Mouse (Mus musculus) intestine, postnatal 0 days (tissue): ENCODE measurements at regions not wholly inside any gene's neighbourhood (a gene's known extent, or its start where the extent isn't known, plus 50 kb on each side); places are given as distances from the start of the nearest gene placed in this dataset.

Experiments
- ATAC-seq: fragments of 200-750 bp; cut with Nextera tagmentation; 2 replicates; pipeline ENCODE4 v1.8.0; 2017; ENCODE audit warnings: mild to moderate bottlenecking, moderate TSS enrichment, moderate library complexity
- H3K27ac ChIP-seq: fragments of 300-500 bp; sonication (generic); 2 replicates; pipeline ENCODE4 v1.5.1; 2014; ENCODE audit warnings: mild to moderate bottlenecking, low read depth, low read length, moderate library complexity
- H3K27me3 ChIP-seq: fragments of 300-500 bp; sonication (generic); replicated peaks from 2 replicates; pipeline ENCODE4 v1.6.1; 2014; ENCODE audit warnings: low read length, mixed read lengths; ENCODE audit not compliant: control insufficient read depth, insufficient read depth
- H3K36me3 ChIP-seq: fragments of 300-500 bp; sonication (generic); 2 replicates; pipeline ENCODE4 v1.6.1; 2014; ENCODE audit warnings: mild to moderate bottlenecking, moderate library complexity; ENCODE audit not compliant: control insufficient read depth, insufficient read depth
- H3K4me1 ChIP-seq: fragments of 300-500 bp; sonication (generic); replicated peaks from 2 replicates; pipeline ENCODE4 v1.6.1; 2014; ENCODE audit warnings: antibody characterized with exemption, low read length, mixed read lengths; ENCODE audit not compliant: control insufficient read depth, insufficient read depth
- H3K4me2 ChIP-seq: fragments of 300-500 bp; sonication (generic); replicated peaks from 2 replicates; pipeline ENCODE4 v1.6.1; 2014; ENCODE audit warnings: low read depth, mild to moderate bottlenecking, moderate library complexity
- H3K4me3 ChIP-seq: fragments of 300-500 bp; sonication (generic); 2 replicates; pipeline ENCODE4 v1.5.1; 2014; ENCODE audit warnings: low read depth, low read length
- H3K9ac ChIP-seq: fragments of 300-500 bp; sonication (generic); 2 replicates; pipeline ENCODE4 v1.6.1; 2014; ENCODE audit warnings: mild to moderate bottlenecking, low read depth, low read length
- H3K9me3 ChIP-seq: fragments of 300-500 bp; sonication (generic); 2 replicates; pipeline ENCODE4 v1.6.1; 2016; ENCODE audit warnings: mixed run types; ENCODE audit not compliant: control insufficient read depth
- CTCF ChIP-seq: sonication (generic); IDR thresholded peaks from 2 replicates; pipeline ENCODE4 v1.5.1; 2016; ENCODE audit warnings: low read depth, mild to moderate bottlenecking, control low read depth, antibody characterized with exemption, moderate library complexity
- WGBS: fragments of 180-500 bp; shearing (Covaris S2); extraction: QIAGEN DNeasy Blood & Tissue Kit; methylation state at CpG from one replicate; pipeline ENCODE4 v1.1.7; 2014; 5-methylcytosine and 5-hydroxymethylcytosine counted together

DNA sequence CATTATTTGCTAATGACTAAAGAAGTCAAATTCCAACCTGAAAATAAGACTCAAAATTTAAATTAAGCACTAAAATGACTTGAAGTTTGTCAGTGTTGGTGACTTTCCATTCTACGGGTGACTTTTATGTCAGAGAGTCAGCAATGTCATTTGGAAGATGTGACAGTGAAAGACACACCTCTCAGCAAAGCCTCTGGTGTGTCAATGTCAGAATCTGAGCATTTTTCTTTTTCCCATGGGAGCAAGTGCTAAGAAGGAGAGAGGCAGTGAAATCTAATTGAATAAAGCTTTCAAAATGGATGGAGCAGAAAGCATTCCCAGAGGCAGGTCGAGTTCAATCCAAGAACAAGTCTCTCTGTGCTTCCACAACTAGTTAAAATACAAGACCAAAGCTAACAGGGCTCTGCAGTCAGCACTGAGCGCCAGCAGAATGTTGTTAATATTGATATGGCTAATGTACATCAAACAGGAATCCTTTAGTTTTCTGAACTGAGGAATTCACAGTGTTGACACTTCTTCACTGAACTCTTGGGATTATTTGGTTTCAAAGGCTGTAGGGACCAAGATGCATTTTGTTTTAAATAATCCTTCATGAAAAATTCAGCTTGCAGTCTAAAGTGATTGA, 170.4 kb upstream of the Megf9 start:
- Histone ChIP-seq H3K9ac (no peak overlapping the region), H3K4me2 (no peak overlapping the region), H3K27ac (no peak overlapping the region), H3K9me3 (no peaks in the 10 kb centered on the region), H3K4me3 (no peak overlapping the region), H3K36me3 (no peaks in the 10 kb centered on the region), H3K27me3 (no peaks in the 10 kb centered on the region), H3K4me1 (no peaks in the 10 kb centered on the region)
- 69% methylated on average over 3 of the region's 3 CpGs for WGBS
- ATAC-seq: no peak
- TF ChIP-seq CTCF: no peak

DNA sequence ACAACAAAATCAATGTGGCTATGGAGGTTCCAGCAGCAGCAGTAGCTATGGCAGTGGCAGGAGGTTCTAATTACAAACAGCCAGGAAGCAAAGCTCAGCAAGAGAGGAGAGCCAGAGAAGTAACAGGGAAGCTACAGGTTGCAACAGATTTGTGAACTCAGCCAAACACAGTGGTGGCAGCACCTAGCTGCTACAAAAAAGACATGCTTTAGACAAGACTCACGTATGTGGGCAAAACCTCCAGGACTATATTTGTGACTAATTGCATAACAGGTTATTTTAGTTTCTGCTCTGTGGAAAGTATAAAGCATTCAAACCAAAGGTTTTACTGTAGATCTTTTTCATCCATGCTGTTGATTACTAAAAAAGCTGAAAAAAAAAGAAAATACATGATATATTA, 166.1 kb upstream of the Megf9 start:
- WGBS: 83% methylated on average over 1 of the region's 1 CpGs
- H3K9me3 ChIP-seq: no peaks in the 10 kb centered on the region
- no peak overlapping the region for H3K4me2 ChIP-seq
- H3K27ac ChIP-seq: no peak overlapping the region
- H3K9ac ChIP-seq: no peak overlapping the region
- no peak overlapping the region for H3K4me3 ChIP-seq
- H3K27me3 ChIP-seq: no peaks in the 10 kb centered on the region
- ATAC-seq: no peak
- H3K4me1 ChIP-seq: no peaks in the 10 kb centered on the region
- H3K36me3 ChIP-seq: no peaks in the 10 kb centered on the region
- TF ChIP-seq CTCF: no peak

DNA sequence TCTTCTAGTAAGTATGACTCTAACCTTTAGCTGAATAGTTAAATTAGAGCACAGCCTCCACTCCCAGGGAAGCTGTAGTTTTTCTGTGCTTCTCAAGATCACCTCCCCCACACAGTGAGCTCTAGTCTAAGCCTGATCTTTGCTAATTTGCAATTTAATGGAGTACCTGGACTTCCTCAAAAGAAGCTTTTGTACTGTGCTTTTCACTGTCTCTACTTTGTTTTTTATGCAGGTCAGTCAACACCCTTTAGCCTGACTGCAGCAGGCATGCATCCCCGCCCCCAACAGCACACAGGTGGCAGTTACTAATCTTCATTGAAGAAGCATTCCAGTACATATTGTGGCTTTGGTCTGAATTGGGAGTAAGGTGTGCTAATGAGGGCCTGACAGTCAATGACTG, 129.4 kb upstream of the Megf9 start:
- Histone ChIP-seq H3K9ac (no peak overlapping the region), H3K9me3 (no peaks in the 10 kb centered on the region), H3K27ac (no peak overlapping the region), H3K4me3 (no peak overlapping the region), H3K4me2 (no peak overlapping the region), H3K36me3 (no peaks in the 10 kb centered on the region), H3K4me1 (no peaks in the 10 kb centered on the region), H3K27me3 (no peaks in the 10 kb centered on the region)
- no peak for ATAC-seq
- WGBS: 83% methylated on average over 1 of the region's 1 CpGs
- TF ChIP-seq CTCF: no peak

DNA sequence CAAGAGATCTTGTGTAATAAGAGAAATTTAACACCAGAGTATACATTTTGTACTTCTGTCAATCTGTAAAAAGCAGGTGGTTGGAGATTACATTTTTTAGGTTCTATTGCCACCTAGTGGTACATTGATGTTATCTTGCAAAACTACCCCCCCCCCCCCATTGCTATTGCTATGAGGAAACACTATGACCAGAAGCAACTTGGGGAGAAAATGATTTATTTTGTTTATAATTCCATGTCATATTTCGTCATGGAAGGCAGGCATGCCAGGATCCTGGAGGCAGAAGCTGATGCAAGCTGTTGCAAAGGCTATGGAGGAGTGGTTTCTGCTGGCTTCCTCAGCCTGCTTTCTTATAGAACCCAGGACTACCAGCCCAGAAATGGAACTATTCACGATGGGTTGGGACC, 86.6 kb upstream of the Megf9 start:
- TF ChIP-seq CTCF: peak; percentile 64
- ATAC-seq: no peak
- Histone ChIP-seq H3K4me1 (no peaks in the 10 kb centered on the region), H3K27ac (no peak overlapping the region), H3K36me3 (no peaks in the 10 kb centered on the region), H3K4me2 (no peak overlapping the region), H3K4me3 (no peak overlapping the region), H3K27me3 (no peaks in the 10 kb centered on the region), H3K9me3 (no peaks in the 10 kb centered on the region), H3K9ac (no peak overlapping the region)
- 38% methylated on average over 2 of the region's 2 CpGs for WGBS

DNA sequence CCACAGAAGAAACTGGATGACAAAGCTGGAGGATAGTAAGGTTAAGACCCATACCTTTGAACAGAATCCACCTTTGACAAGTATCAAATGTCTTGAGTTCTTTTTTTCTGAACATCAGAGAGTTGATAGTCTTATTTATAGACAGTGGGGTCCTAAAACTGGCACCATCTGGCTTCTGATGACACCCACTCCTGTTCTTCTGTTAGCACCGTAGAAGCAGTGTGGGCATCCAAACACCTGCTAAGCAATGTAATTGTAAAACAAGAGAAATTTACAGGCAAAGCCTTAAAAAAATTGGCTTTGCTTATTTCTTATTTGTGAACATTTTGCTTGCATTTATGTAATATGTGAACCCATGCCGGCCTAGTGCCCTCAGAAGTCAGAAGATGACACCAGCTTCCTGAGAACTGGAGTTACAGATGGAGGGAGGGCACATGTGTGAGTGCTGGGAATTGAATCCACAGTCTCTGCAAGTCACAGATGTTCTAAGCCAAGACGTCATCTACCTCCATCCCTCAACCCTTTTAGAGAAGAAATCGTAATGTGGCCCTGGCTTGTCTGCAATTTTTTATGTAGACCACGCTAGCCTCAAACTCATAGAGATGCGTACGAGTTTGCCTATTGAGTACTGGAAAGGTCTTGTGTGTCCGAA, 85.0 kb upstream of the Megf9 start:
- no peak overlapping the region for H3K4me3 ChIP-seq
- H3K4me2 ChIP-seq: no peak overlapping the region
- no peak for ATAC-seq
- no peaks in the 10 kb centered on the region for H3K36me3 ChIP-seq
- H3K4me1 ChIP-seq: no peaks in the 10 kb centered on the region
- no peak overlapping the region for H3K9ac ChIP-seq
- H3K9me3 ChIP-seq: no peaks in the 10 kb centered on the region
- H3K27me3 ChIP-seq: no peaks in the 10 kb centered on the region
- TF ChIP-seq CTCF: no peak
- no peak overlapping the region for H3K27ac ChIP-seq
- 86% methylated on average over 8 of the region's 8 CpGs for WGBS

DNA sequence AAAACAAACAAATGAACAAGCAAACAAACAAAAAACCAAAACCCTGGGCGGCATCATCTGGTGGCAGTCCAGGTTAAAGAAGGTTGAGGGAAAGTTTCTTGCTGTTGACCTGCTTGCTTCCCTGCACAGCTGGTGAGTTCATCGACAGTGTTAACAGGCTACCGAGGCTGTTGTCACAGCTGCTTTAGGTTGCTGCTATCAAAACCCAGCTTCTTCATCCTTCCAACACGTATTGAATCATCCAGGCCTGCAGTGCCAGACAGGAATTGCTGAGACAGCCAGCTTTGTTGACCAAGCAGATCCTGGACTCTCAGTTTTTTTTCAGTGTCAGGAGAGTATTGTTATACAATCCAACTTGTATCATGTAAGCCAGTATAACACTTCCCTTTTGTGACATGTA, 81.0 kb upstream of the Megf9 start:
- no peak for ATAC-seq
- Histone ChIP-seq H3K9me3 (no peaks in the 10 kb centered on the region), H3K9ac (no peak overlapping the region), H3K27me3 (no peaks in the 10 kb centered on the region), H3K4me2 (no peak overlapping the region), H3K36me3 (no peaks in the 10 kb centered on the region), H3K27ac (no peak overlapping the region), H3K4me1 (no peaks in the 10 kb centered on the region), H3K4me3 (no peak overlapping the region)
- no peak for TF ChIP-seq CTCF
- WGBS: 67% methylated on average over 4 of the region's 4 CpGs
